Mouse (Mus musculus) embryonic facial prominence, embryonic 10.5 days (tissue): ENCODE measurements at regions not wholly inside any gene's neighbourhood (a gene's known extent, or its start where the extent isn't known, plus 50 kb on each side); places are given as distances from the start of the nearest gene placed in this dataset.

Source experiments
- DNase-seq: peaks from one replicate; pipeline ENCODE4 v3.0.0-alpha.2; 2017; ENCODE audit warnings: low spot score
- H3K27ac ChIP-seq: fragments of 300-500 bp; sonication (generic); replicated peaks from 2 replicates; pipeline ENCODE4 v1.5.1; 2016; ENCODE audit warnings: mild to moderate bottlenecking
- H3K27me3 ChIP-seq: fragments of 300-500 bp; sonication (generic); replicated peaks from 2 replicates; pipeline ENCODE4 v1.6.1; 2016; ENCODE audit warnings: low read depth, mild to moderate bottlenecking; ENCODE audit not compliant: poor library complexity, severe bottlenecking
- H3K36me3 ChIP-seq: fragments of 300-500 bp; sonication (generic); replicated peaks from 2 replicates; pipeline ENCODE4 v1.6.1; 2016; ENCODE audit warnings: mild to moderate bottlenecking, moderate library complexity
- H3K4me1 ChIP-seq: fragments of 300-500 bp; sonication (generic); 2 replicates; pipeline ENCODE4 v1.6.1; 2016
- H3K4me3 ChIP-seq: fragments of 300-500 bp; sonication (generic); 2 replicates; pipeline ENCODE4 v1.5.1; 2016; ENCODE audit warnings: mild to moderate bottlenecking, moderate library complexity
- H3K9me3 ChIP-seq: fragments of 300-500 bp; sonication (generic); 2 replicates; pipeline ENCODE4 v1.6.1; 2016; ENCODE audit warnings: mild to moderate bottlenecking
- WGBS: fragments of 180-500 bp; shearing (Covaris S2); methylation state at CpG from one replicate; pipeline ENCODE4 v1.1.7; 2016; 5-methylcytosine and 5-hydroxymethylcytosine counted together

- 0 out of 2 replicates have a peak, but pooled peaks cover 1% of the 10 kb centered on the region for H3K4me1 ChIP-seq
- no peak for DNase-seq
Observed at GRCm38 (mm10) chr11:65373136-65373535, 103.3 kb upstream of the Myocd start.

GRCm38 (mm10) chr11:65372309-65372811, 102.6 kb upstream of the Myocd start:
- Histone ChIP-seq H3K9me3 (no peaks in the 10 kb centered on the region), H3K36me3 (no peaks in the 10 kb centered on the region), H3K27ac (no peak overlapping the region), H3K27me3 (no peaks in the 10 kb centered on the region), H3K4me1 (0 out of 2 replicates have a peak, but pooled peaks cover 4% of the 10 kb centered on the region), H3K4me3 (no peak overlapping the region)
- WGBS, result 80% methylated on average over 9 of the region's 9 CpGs
- DNase-seq, result no peak

More at GRCm38 (mm10) chr11:65373136-65373535, 103.3 kb upstream of the Myocd start:
- Histone ChIP-seq H3K36me3 (no peaks in the 10 kb centered on the region), H3K27me3 (no peaks in the 10 kb centered on the region), H3K4me3 (no peak overlapping the region), H3K9me3 (no peaks in the 10 kb centered on the region), H3K27ac (no peak overlapping the region)
- WGBS, result 89% methylated on average over 4 of the region's 4 CpGs

GRCm38 (mm10) chr11:65367825-65368224, 98.0 kb upstream of the Myocd start:
- DNase-seq, result no peak
- 77% methylated on average over 5 of the region's 5 CpGs for WGBS
- H3K27me3 ChIP-seq, result no peaks in the 10 kb centered on the region
- H3K4me3 ChIP-seq, result no peak overlapping the region
- peaks cover 15% of the 10 kb centered on the region for H3K4me1 ChIP-seq
- H3K9me3 ChIP-seq, result no peaks in the 10 kb centered on the region
- no peak overlapping the region for H3K27ac ChIP-seq
- no peaks in the 10 kb centered on the region for H3K36me3 ChIP-seq

GRCm38 (mm10) chr11:65366677-65367370, 97.0 kb upstream of the Myocd start:
- DNase-seq, result no peak
- H3K27me3 ChIP-seq, result no peaks in the 10 kb centered on the region
- H3K27ac ChIP-seq, result no peak overlapping the region
- WGBS, result 73% methylated on average over 8 of the region's 8 CpGs
- no peaks in the 10 kb centered on the region for H3K9me3 ChIP-seq
- H3K36me3 ChIP-seq, result no peaks in the 10 kb centered on the region
- no peak overlapping the region for H3K4me3 ChIP-seq
- H3K4me1 ChIP-seq, result peaks cover 15% of the 10 kb centered on the region

- peaks cover 15% of the 10 kb centered on the region for H3K4me1 ChIP-seq
- no peaks in the 10 kb centered on the region for H3K36me3 ChIP-seq
- no peaks in the 10 kb centered on the region for H3K9me3 ChIP-seq
- no peaks in the 10 kb centered on the region for H3K27me3 ChIP-seq
- no peak overlapping the region for H3K4me3 ChIP-seq
- 67% methylated on average over 12 of the region's 12 CpGs for WGBS
- DNase-seq, result no peak
- no peak overlapping the region for H3K27ac ChIP-seq
Observed at GRCm38 (mm10) chr11:65365751-65366559, 96.2 kb upstream of the Myocd start.

GRCm38 (mm10) chr11:65364910-65365309, 95.1 kb upstream of the Myocd start:
- Histone ChIP-seq H3K27ac (no peak overlapping the region), H3K27me3 (no peaks in the 10 kb centered on the region), H3K4me1 (peaks cover 15% of the 10 kb centered on the region), H3K36me3 (no peaks in the 10 kb centered on the region), H3K9me3 (no peaks in the 10 kb centered on the region), H3K4me3 (no peak overlapping the region)
- 81% methylated on average over 3 of the region's 3 CpGs for WGBS
- no peak for DNase-seq

- no peak overlapping the region for H3K4me3 ChIP-seq
- no peak overlapping the region for H3K27ac ChIP-seq
- H3K9me3 ChIP-seq, result no peaks in the 10 kb centered on the region
- 79% methylated on average over 3 of the region's 3 CpGs for WGBS
- DNase-seq, result no peak
- H3K27me3 ChIP-seq, result no peaks in the 10 kb centered on the region
- H3K36me3 ChIP-seq, result no peaks in the 10 kb centered on the region
- peaks cover 15% of the 10 kb centered on the region for H3K4me1 ChIP-seq
Observed at GRCm38 (mm10) chr11:65363846-65364245, 94.1 kb upstream of the Myocd start.

GRCm38 (mm10) chr11:65360729-65361128, 90.9 kb upstream of the Myocd start:
- Histone ChIP-seq H3K4me3 (no peak overlapping the region), H3K27me3 (no peaks in the 10 kb centered on the region), H3K36me3 (no peaks in the 10 kb centered on the region), H3K27ac (no peak overlapping the region), H3K9me3 (no peaks in the 10 kb centered on the region), H3K4me1 (peaks cover 2% of the 10 kb centered on the region)
- no peak for DNase-seq
- WGBS, result 94% methylated on average over 5 of the region's 5 CpGs

- Histone ChIP-seq H3K27me3 (no peaks in the 10 kb centered on the region), H3K9me3 (no peaks in the 10 kb centered on the region), H3K36me3 (no peaks in the 10 kb centered on the region), H3K4me3 (no peak overlapping the region), H3K27ac (no peak overlapping the region), H3K4me1 (no peaks in the 10 kb centered on the region)
- DNase-seq, result no peak
- 82% methylated on average over 8 of the region's 8 CpGs for WGBS
Observed at GRCm38 (mm10) chr11:65358908-65359307, 89.1 kb upstream of the Myocd start.

- Histone ChIP-seq H3K27ac (no peak overlapping the region), H3K4me3 (no peak overlapping the region), H3K36me3 (no peaks in the 10 kb centered on the region), H3K27me3 (no peaks in the 10 kb centered on the region), H3K9me3 (no peaks in the 10 kb centered on the region), H3K4me1 (peaks cover 7% of the 10 kb centered on the region; the same call in 1 of the 2 replicates)
- WGBS, result 46% methylated on average over 3 of the region's 3 CpGs
- DNase-seq, result no peak
Observed at GRCm38 (mm10) chr11:65352516-65352915, 82.7 kb upstream of the Myocd start.

- no peaks in the 10 kb centered on the region for H3K27me3 ChIP-seq
- H3K27ac ChIP-seq, result no peak overlapping the region
- H3K36me3 ChIP-seq, result no peaks in the 10 kb centered on the region
- 55% methylated on average over 5 of the region's 5 CpGs for WGBS
- no peak for DNase-seq
- no peaks in the 10 kb centered on the region for H3K9me3 ChIP-seq
- peaks cover 7% of the 10 kb centered on the region; the same call in 1 of the 2 replicates for H3K4me1 ChIP-seq
- no peak overlapping the region for H3K4me3 ChIP-seq
Observed at GRCm38 (mm10) chr11:65349013-65349412, 79.2 kb upstream of the Myocd start.

- H3K9me3 ChIP-seq, result no peaks in the 10 kb centered on the region
- H3K4me1 ChIP-seq, result no peaks in the 10 kb centered on the region
- no peaks in the 10 kb centered on the region for H3K27me3 ChIP-seq
- H3K36me3 ChIP-seq, result no peaks in the 10 kb centered on the region
- H3K27ac ChIP-seq, result no peak overlapping the region
- no peak for DNase-seq
- H3K4me3 ChIP-seq, result no peak overlapping the region
- 89% methylated on average over 8 of the region's 8 CpGs for WGBS
Observed at GRCm38 (mm10) chr11:65341683-65342440, 72.1 kb upstream of the Myocd start.
